Mouse (Mus musculus): ENCODE data around the gene Adra2b. TPM values are rescaled to one million over a fixed set of nuclear protein-coding genes. Genes with fewer than 3 reads are reported as not detected.

The Adra2b gene
- total RNA-seq (2021): under 1 TPM; 0.39 to 0.69 TPM
- long read RNA-seq, experiment 1: 0 reads
- long read RNA-seq, experiment 2, full-length matches to known transcripts: 3 of 3 reads
- long read RNA-seq, experiment 2, partial matches to known transcripts: 0 of 3 reads
- long read RNA-seq, experiment 2, other reads (novel, unspliced or antisense): 0 of 3 reads

DNA sequence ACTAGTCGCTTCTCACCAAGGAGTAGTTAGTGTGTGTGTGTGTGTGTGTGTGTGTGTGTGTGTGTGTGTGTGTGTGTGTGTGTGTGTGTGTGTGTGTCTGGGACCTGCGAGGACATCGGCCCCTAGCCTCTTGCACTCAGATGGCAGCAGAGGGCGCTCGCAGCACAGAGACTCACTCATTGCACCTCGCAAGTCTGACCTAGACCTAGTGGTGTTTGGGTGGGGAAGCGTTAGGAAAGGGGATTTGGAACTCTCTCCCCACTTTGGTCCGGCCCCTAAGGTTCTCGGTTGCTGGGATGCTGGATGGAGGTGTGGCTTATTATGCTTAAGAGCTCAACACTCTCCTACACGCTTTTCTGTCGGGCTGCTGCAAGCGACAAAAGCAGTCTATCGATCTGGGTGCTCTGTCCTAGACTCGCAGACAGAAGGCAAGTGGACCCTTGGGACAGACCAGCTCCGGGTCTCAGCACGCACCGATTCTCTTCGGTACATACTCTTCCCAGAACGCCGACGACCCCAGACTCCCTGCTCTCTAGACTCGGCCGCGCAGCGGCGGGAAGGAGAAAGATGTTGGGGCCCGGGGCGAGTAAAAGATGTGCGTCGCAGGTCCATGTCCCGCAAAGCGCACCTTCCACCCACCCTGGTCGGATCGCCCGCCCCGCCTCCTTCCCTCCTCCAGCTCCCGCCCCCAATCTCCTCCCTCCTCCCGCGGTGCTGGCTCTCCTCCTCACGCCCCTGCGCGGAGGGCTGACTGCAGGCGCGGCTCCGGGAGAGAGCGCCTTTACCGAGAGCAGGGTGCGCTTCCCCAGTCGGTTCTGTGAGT, at the start of gene Adra2b:
TSS of gene Adra2b (plus strand) at position 750 of the 823 bp plus-strand sequence.
- peak; percentile 67 for TF ChIP-seq CTCF (IDR thresholded peaks at IDR 0.05)
- peak within 1 kb of the TSS; percentile 69 for H3K27ac ChIP-seq
- intact Hi-C loops (cut with DNase I): loop anchor here (2.0 kb wide), 2 partner anchors 68 to 90 kb away; no protein-coding TSS in a partner anchor
- peak; percentile 85 for DNase-seq
- peak within 1 kb of the TSS; percentile 66 for H3K4me3 ChIP-seq

- Histone ChIP-seq H3K27ac (no peak overlapping the region), H3K4me3 (no peak overlapping the region)
- intact Hi-C loops (cut with DNase I): no loop called here
- DNase-seq: no peak
- TF ChIP-seq CTCF (IDR thresholded peaks at IDR 0.05): peak; percentile 16; the same call in 1 of the 2 replicates
These were observed 49.1 kb upstream of the Adra2b start for GRCm38 (mm10) chr2:127313878-127314277.

DNA sequence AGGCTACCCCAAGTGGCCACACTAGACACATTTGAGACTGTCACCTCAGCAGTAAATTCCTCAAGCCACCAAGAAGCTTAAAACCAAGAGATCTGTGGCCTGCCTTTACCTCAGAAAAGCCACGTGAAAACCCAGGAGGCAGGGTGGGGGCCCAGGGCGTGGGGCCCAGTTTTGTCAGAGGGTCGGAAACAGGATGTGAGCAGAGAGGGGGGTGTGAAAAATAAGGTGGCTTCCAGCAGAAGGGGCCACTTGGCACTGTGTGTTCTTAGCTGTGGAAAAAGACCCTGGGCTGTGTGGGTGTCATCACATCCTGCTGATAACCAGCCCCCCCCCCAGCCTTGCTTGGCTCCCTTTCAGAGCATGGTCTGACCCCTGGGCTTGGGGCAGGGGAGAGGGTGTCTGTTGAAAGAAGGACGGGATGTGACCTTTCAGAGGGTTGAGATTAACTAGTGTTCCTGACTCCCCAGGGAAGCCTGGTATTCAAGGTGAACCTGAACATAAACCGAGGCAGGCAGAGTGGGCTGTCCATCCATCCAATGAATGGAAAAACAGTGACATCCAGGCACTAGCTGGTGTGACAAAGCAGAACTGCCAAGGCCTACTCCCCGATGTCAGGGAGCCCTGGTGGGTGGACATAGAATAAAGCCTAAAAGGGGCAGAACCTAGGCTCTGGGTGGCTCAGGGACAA, 48.4 kb upstream of the Adra2b start:
- Histone ChIP-seq H3K4me3 (no peak overlapping the region), H3K27ac (no peak overlapping the region)
- DNase-seq: no peak
- TF ChIP-seq CTCF (IDR thresholded peaks at IDR 0.05): no peak
- intact Hi-C loops (cut with DNase I): no loop called here

DNA sequence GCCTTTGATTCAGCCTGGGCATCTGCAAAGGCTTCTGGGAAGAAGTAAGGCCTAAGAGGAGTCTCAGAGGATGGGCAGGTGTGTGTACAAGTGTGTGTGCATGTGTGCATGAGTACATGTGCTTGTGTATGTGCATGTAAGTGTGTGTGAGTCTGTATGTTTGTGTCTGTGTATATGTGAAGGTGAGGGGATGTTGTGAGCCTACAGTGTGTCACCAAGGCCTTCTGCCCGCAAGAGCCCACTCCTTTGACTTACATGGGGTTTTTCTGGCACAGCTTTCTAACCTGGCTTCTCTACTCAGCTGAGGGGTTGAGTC, 47.9 kb upstream of the Adra2b start:
- Histone ChIP-seq H3K27ac (no peak overlapping the region), H3K4me3 (no peak overlapping the region)
- no peak for TF ChIP-seq CTCF (IDR thresholded peaks at IDR 0.05)
- DNase-seq: no peak
- intact Hi-C loops (cut with DNase I): no loop called here

GRCm38 (mm10) chr2:127316431-127316830, 46.6 kb upstream of the Adra2b start:
- H3K27ac ChIP-seq: no peak overlapping the region
- intact Hi-C loops (cut with DNase I): no loop called here
- TF ChIP-seq CTCF (IDR thresholded peaks at IDR 0.05): no peak
- DNase-seq: peak; percentile 6
- H3K4me3 ChIP-seq: no peak overlapping the region

DNA sequence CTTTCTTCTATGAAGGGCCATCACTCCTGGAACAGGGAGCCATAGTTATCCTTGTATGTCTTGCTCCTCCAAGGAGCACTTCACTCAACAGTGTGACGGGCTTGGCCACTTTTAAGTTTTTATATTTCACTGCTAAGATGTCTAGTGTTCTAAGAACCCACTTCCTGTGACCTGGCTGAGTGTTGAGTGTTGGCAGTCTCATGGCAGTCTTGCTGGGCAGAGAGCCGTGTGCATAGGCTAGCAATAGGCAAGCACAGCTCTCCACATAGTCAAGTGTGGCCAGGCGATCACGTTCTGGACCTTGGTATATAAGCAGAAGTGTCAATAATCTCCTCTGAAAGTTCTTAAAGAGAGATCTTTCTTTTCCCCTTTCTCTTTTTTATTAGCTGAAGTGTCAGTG, 44.9 kb upstream of the Adra2b start:
- DNase-seq: peak; percentile 1
- no peak overlapping the region for H3K27ac ChIP-seq
- H3K4me3 ChIP-seq: no peak overlapping the region
- no peak for TF ChIP-seq CTCF (IDR thresholded peaks at IDR 0.05)
- intact Hi-C loops (cut with DNase I): no loop called here

GRCm38 (mm10) chr2:127319071-127319470, 43.9 kb upstream of the Adra2b start:
- intact Hi-C loops (cut with DNase I): no loop called here
- no peak overlapping the region for H3K27ac ChIP-seq
- H3K4me3 ChIP-seq: no peak overlapping the region
- peak; percentile 6 for DNase-seq
- no peak for TF ChIP-seq CTCF (IDR thresholded peaks at IDR 0.05)

DNA sequence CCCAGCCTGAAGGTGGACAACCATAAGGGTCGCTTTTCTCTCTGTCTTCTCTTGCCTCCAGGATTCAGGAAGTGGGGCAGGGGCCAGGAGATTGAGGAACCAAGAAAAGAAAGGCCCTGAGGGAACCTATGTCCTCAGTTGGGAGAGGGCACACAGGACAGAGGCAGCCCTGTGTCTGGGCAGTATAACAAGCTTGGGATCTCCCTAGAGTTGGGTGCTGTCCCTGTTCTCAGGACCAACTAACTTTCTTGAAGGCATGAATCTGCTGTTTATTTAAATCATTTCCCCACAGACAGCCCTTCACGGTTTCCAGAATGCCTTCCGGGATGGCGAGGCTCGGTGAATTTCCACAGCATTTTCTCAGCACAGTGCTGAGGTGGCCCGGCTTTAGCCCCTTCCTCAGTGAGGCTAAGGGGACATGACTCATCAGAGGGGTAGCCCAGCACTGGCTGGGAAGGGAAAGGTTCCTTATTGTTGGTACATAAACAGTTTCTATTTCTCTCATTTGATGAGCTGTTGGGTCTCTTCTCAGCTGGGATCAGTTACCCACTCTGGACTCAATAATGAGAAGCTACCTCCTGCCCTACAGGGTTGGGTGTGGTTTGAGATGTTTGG, 40.2 kb upstream of the Adra2b start:
- intact Hi-C loops (cut with DNase I): no loop called here
- Histone ChIP-seq H3K4me3 (no peak overlapping the region), H3K27ac (no peak overlapping the region)
- no peak for TF ChIP-seq CTCF (IDR thresholded peaks at IDR 0.05)
- DNase-seq: peak; percentile 8

- intact Hi-C loops (cut with DNase I): no loop called here
- no peak for TF ChIP-seq CTCF (IDR thresholded peaks at IDR 0.05)
- peak; percentile 0 for DNase-seq
These were observed 39.3 kb upstream of the Adra2b start for GRCm38 (mm10) chr2:127323667-127324066.

DNA sequence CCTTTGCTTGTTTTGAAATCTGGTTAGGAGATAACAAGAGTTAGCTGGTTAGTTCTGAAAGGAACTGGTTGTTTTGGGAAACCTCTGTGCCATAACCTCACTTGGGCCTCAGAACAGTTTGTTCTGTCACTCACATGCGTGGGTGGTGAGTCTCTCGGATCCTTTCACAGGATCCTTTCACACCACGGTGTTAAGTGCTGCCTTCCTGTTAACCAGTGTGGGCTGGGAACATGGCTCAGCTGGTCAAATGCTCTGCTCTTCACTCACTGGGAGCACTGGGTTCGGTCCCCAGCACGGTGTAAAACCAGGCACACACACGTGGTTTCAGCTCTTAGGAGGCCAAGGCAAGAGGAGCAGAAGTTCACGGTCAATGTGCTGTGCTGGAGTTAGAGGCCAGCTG, 38.6 kb upstream of the Adra2b start:
- intact Hi-C loops (cut with DNase I): no loop called here
- DNase-seq: peak; percentile 3
- TF ChIP-seq CTCF (IDR thresholded peaks at IDR 0.05): no peak
- Histone ChIP-seq H3K27ac (no peak overlapping the region), H3K4me3 (no peak overlapping the region)

More at GRCm38 (mm10) chr2:127323667-127324066, 39.3 kb upstream of the Adra2b start:
- Histone ChIP-seq H3K4me3 (no peak overlapping the region), H3K27ac (no peak overlapping the region)

GRCm38 (mm10) chr2:127328090-127328851, 34.7 kb upstream of the Adra2b start:
- intact Hi-C loops (cut with DNase I): no loop called here
- TF ChIP-seq CTCF (IDR thresholded peaks at IDR 0.05): no peak
- no peak overlapping the region for H3K4me3 ChIP-seq
- DNase-seq: peak; percentile 9
- no peak overlapping the region for H3K27ac ChIP-seq
